Mouse (Mus musculus): ENCODE data around the gene Erg28.

The Erg28 gene

GRCm38 (mm10) chr12:85822051-85822450, 2.3 kb downstream of the Erg28 start:
- no peak for DNase-seq (ENCODE audit: low read depth in 2 of 2, low spot score in 2 of 2)

- no peak for DNase-seq (ENCODE audit: low read depth in 2 of 2, low spot score in 2 of 2)
These were observed 10.8 kb downstream of the Erg28 start for GRCm38 (mm10) chr12:85813599-85813998.

GRCm38 (mm10) chr12:85811676-85812075, 12.7 kb downstream of the Erg28 start:
- no peak for DNase-seq (ENCODE audit: low read depth in 2 of 2, low spot score in 2 of 2)

GRCm38 (mm10) chr12:85810959-85811358, 13.4 kb downstream of the Erg28 start:
- no peak for DNase-seq (ENCODE audit: low read depth in 2 of 2, low spot score in 2 of 2)

- DNase-seq (ENCODE audit: low read depth in 2 of 2, low spot score in 2 of 2), result no peak
These were observed 14.6 kb downstream of the Erg28 start for GRCm38 (mm10) chr12:85809726-85810125.

GRCm38 (mm10) chr12:85800031-85800430, 24.3 kb downstream of the Erg28 start:
- no peak for DNase-seq (ENCODE audit: low read depth in 2 of 2, low spot score in 2 of 2)

- DNase-seq (ENCODE audit: low read depth in 2 of 2, low spot score in 2 of 2), result no peak
These were observed 28.8 kb downstream of the Erg28 start for GRCm38 (mm10) chr12:85795551-85795950.

- no peak for DNase-seq (ENCODE audit: low read depth in 2 of 2, low spot score in 2 of 2)
These were observed 30.3 kb downstream of the Erg28 start for GRCm38 (mm10) chr12:85794094-85794493.

- no peak for DNase-seq (ENCODE audit: low read depth in 2 of 2, low spot score in 2 of 2)
These were observed 31.5 kb downstream of the Erg28 start for GRCm38 (mm10) chr12:85792821-85793346.

GRCm38 (mm10) chr12:85792158-85792557, 32.2 kb downstream of the Erg28 start:
- no peak for DNase-seq (ENCODE audit: low read depth in 2 of 2, low spot score in 2 of 2)

GRCm38 (mm10) chr12:85784916-85785815, 39.2 kb downstream of the Erg28 start:
- no peak for DNase-seq (ENCODE audit: low read depth in 2 of 2, low spot score in 2 of 2)

GRCm38 (mm10) chr12:85781606-85782005, 42.7 kb downstream of the Erg28 start:
- DNase-seq (ENCODE audit: low read depth in 2 of 2, low spot score in 2 of 2), result no peak

GRCm38 (mm10) chr12:85779707-85780106, 44.6 kb downstream of the Erg28 start:
- no peak for DNase-seq (ENCODE audit: low read depth in 2 of 2, low spot score in 2 of 2)

GRCm38 (mm10) chr12:85778962-85779361, 45.4 kb downstream of the Erg28 start:
- no peak for DNase-seq (ENCODE audit: low read depth in 2 of 2, low spot score in 2 of 2)

- no peak for DNase-seq (ENCODE audit: low read depth in 2 of 2, low spot score in 2 of 2)
These were observed 53.0 kb downstream of the Erg28 start for GRCm38 (mm10) chr12:85771356-85771755.

- DNase-seq (ENCODE audit: low read depth in 2 of 2, low spot score in 2 of 2), result no peak
These were observed 56.6 kb downstream of the Erg28 start for GRCm38 (mm10) chr12:85767750-85768149.

GRCm38 (mm10) chr12:85766287-85766686, 58.1 kb downstream of the Erg28 start:
- DNase-seq (ENCODE audit: low read depth in 2 of 2, low spot score in 2 of 2), result no peak
